Mouse (Mus musculus) thymus, postnatal 14 days (tissue): Measurements from ENCODE around the gene Hs2st1.

ENCODE experiments used
- DNase-seq: peaks from one replicate; pipeline ENCODE4 v3.0.0; 2021

The Hs2st1 gene

GRCm38 (mm10) chr3:144433039-144433438, 136.9 kb downstream of the Hs2st1 start:
- DNase-seq: no peak

- DNase-seq: no peak
Measured at GRCm38 (mm10) chr3:144432143-144432577, 137.8 kb downstream of the Hs2st1 start.

- DNase-seq: no peak
Measured at GRCm38 (mm10) chr3:144428514-144429431, 141.2 kb downstream of the Hs2st1 start.

GRCm38 (mm10) chr3:144425041-144425448, 144.9 kb downstream of the Hs2st1 start:
- DNase-seq: no peak

- DNase-seq: no peak
Measured at GRCm38 (mm10) chr3:144421404-144422180, 148.4 kb downstream of the Hs2st1 start.

- DNase-seq: no peak
Measured at GRCm38 (mm10) chr3:144413821-144414220, 156.2 kb downstream of the Hs2st1 start.

GRCm38 (mm10) chr3:144412538-144413272, 157.3 kb downstream of the Hs2st1 start:
- peak; percentile 79 for DNase-seq

GRCm38 (mm10) chr3:144411650-144412278, 158.2 kb downstream of the Hs2st1 start:
- DNase-seq: no peak

GRCm38 (mm10) chr3:144411051-144411542, 158.9 kb downstream of the Hs2st1 start:
- DNase-seq: no peak

GRCm38 (mm10) chr3:144408953-144409352, 161.0 kb downstream of the Hs2st1 start:
- no peak for DNase-seq

GRCm38 (mm10) chr3:144405331-144405730, 164.7 kb downstream of the Hs2st1 start:
- DNase-seq: no peak

GRCm38 (mm10) chr3:144401292-144401691, 168.7 kb downstream of the Hs2st1 start:
- no peak for DNase-seq

- no peak for DNase-seq
Measured at GRCm38 (mm10) chr3:144400870-144401269, 169.1 kb downstream of the Hs2st1 start.

- DNase-seq: no peak
Measured at GRCm38 (mm10) chr3:144400374-144400773, 169.6 kb downstream of the Hs2st1 start.

GRCm38 (mm10) chr3:144399358-144400096, 170.5 kb downstream of the Hs2st1 start:
- DNase-seq: peak; percentile 79

- DNase-seq: no peak
Measured at GRCm38 (mm10) chr3:144398166-144398565, 171.8 kb downstream of the Hs2st1 start.

- no peak for DNase-seq
Measured at GRCm38 (mm10) chr3:144396478-144396877, 173.5 kb downstream of the Hs2st1 start.

GRCm38 (mm10) chr3:144394454-144394943, 175.5 kb downstream of the Hs2st1 start:
- no peak for DNase-seq

GRCm38 (mm10) chr3:144386446-144386845, 183.5 kb downstream of the Hs2st1 start:
- no peak for DNase-seq

- no peak for DNase-seq
Measured at GRCm38 (mm10) chr3:144384648-144385047, 185.3 kb downstream of the Hs2st1 start.

GRCm38 (mm10) chr3:144381431-144381980, 188.5 kb downstream of the Hs2st1 start:
- no peak for DNase-seq
